ENCODE assay signal across 12 mouse cellular contexts in genomic region chr11:75713949-75714348, GRCm38 (mm10). TPM values are rescaled to one million over a fixed set of nuclear protein-coding genes. Genes with fewer than 3 reads are reported as not detected.
DNase-seq lines count a peak whose midpoint lies in the region; ATAC-seq and TF ChIP-seq lines count a peak whose summit lies in the region.
"Had no signal": no experiment of that assay in that cellular context is flagged by ENCODE, and none has a peak within 500 bp of the region (broad histone marks: within the 10 kb centered on the region; RNA-seq: fewer than 3 reads in every experiment).

No protein-coding gene starts in this region.

- intact Hi-C loops in gastrocnemius, adult 2 months (cut with DNase I): loop anchor here (10.0 kb wide), 1 partner anchor 451 kb away; no protein-coding TSS in a partner anchor

- WGBS in thymus, adult 2 months: 95% methylated on average over 1 of the region's 1 CpGs

- no peaks in the 10 kb centered on the region for H3K36me3 ChIP-seq in thymus, adult 2 months (ENCODE audit: control insufficient read depth, insufficient read depth, low read length)
- no peaks in the 10 kb centered on the region for H3K36me3 ChIP-seq in splenic B cell, adult 2 months (ENCODE audit: control insufficient read depth, insufficient read depth, low read length, poor library complexity, severe bottlenecking)
- H3K36me3 ChIP-seq: embryonic facial prominence, embryonic 13.5 days; midbrain, embryonic 12.5 days had no signal

- no peak for TF ChIP-seq POLR2A in thymus, adult 2 months (IDR thresholded peaks at IDR 0.05; ENCODE audit: control insufficient read depth, extremely low read depth, insufficient read depth, low read length, poor library complexity)

- no peaks in the 10 kb centered on the region for H3K4me1 ChIP-seq in thymus, adult 2 months (replicated peaks; ENCODE audit: control insufficient read depth, insufficient read depth, low read length)
- H3K4me1 ChIP-seq: embryonic facial prominence, embryonic 13.5 days; midbrain, embryonic 12.5 days had no signal

- no peaks in the 10 kb centered on the region for H3K27me3 ChIP-seq in thymus, adult 2 months (ENCODE audit: control insufficient read depth, insufficient read depth, low read length)
- H3K27me3 ChIP-seq in splenic B cell, adult 2 months (ENCODE audit: control insufficient read depth, insufficient read depth, low read length, poor library complexity, severe bottlenecking): no peaks in the 10 kb centered on the region
- H3K27me3 ChIP-seq: embryonic facial prominence, embryonic 13.5 days; midbrain, embryonic 12.5 days had no signal

- no peak for DNase-seq in gastrocnemius, adult 2 months
- no peak for DNase-seq in gastrocnemius, postnatal 10 days
- DNase-seq in thymus, adult 2 months: peak; percentile 15
- no peak for DNase-seq in thymus, postnatal 4 days
- DNase-seq in splenic B cell, adult 2 months (ENCODE audit: low read depth, low spot score): peak; percentile 74
- no peak for DNase-seq in urinary bladder, postnatal 14 days (ENCODE audit: low spot score)
- DNase-seq in ovary, postnatal 10 days (ENCODE audit: low spot score): no peak
- DNase-seq: left cerebral cortex, postnatal 4 days; right cerebral cortex, postnatal 14 days had no signal

- TF ChIP-seq CTCF in gastrocnemius, adult 2 months (IDR thresholded peaks at IDR 0.05): peak; percentile 85
- TF ChIP-seq CTCF in thymus, adult 2 months (IDR thresholded peaks at IDR 0.05; ENCODE audit: borderline replicate concordance, control insufficient read depth, extremely low read depth, insufficient read depth, low read length, poor library complexity): no peak

- ATAC-seq in granulocyte monocyte progenitor cell, adult 5-6 weeks (replicated peaks; ENCODE audit: poor library complexity, severe bottlenecking): peak; percentile 37; the same call in 1 of the 2 replicates

- no peak overlapping the region for H3K4me3 ChIP-seq in gastrocnemius, adult 2 months
- H3K4me3 ChIP-seq in thymus, adult 2 months (ENCODE audit: control insufficient read depth, insufficient read depth, low read length): no peak overlapping the region
- H3K4me3 ChIP-seq: embryonic facial prominence, embryonic 13.5 days; midbrain, embryonic 12.5 days had no signal

- H3K27ac ChIP-seq in gastrocnemius, adult 2 months: no peak overlapping the region
- H3K27ac ChIP-seq in thymus, adult 2 months (ENCODE audit: control insufficient read depth, insufficient read depth, low read length): no peak overlapping the region
- H3K27ac ChIP-seq: embryonic facial prominence, embryonic 13.5 days; midbrain, embryonic 12.5 days had no signal

RNA-seq across cellular contexts. Expression of gene Ywhae, which starts 18.7 kb away (rescaled TPM):
- 100 to 1,000 TPM; 545 to 577 TPM for total RNA-seq in gastrocnemius, adult 2 months (2021)
- 100 to 1,000 TPM; 801 to 805 TPM for total RNA-seq in gastrocnemius, postnatal 10 days (2021)
- polyA plus RNA-seq in thymus, adult 2 months (2012; rRNA removed): 170 and 177 TPM in 2 replicates
- 470 and 493 TPM in 2 replicates for total RNA-seq in granulocyte monocyte progenitor cell, adult 5-6 weeks (2014; fragmentation: Nextera tagmentation)
- 364 and 374 TPM in 2 replicates for total RNA-seq in granulocyte monocyte progenitor cell, adult 5-6 weeks (2017)

RNA-seq across cellular contexts. Expression of gene Crk, which starts 34.9 kb away (rescaled TPM):
- total RNA-seq in gastrocnemius, adult 2 months (2021): 10 to 100 TPM; 53.4 to 64.3 TPM
- 10 to 100 TPM; 53.0 to 59.8 TPM for total RNA-seq in gastrocnemius, postnatal 10 days (2021)
- 46.7 and 85.4 TPM in 2 replicates for polyA plus RNA-seq in thymus, adult 2 months (2012; rRNA removed)
- total RNA-seq in granulocyte monocyte progenitor cell, adult 5-6 weeks (2014; fragmentation: Nextera tagmentation): 23.8 and 31.7 TPM in 2 replicates
- total RNA-seq in granulocyte monocyte progenitor cell, adult 5-6 weeks (2017): 33.2 and 38.1 TPM in 2 replicates

Comparison
In these comparisons a context has a peak if more than half of its experiments do, and no peak if none do; other contexts are left out.
1. DNase-seq: peak in thymus, adult 2 months (single experiment) and splenic B cell, adult 2 months (single experiment); none in gastrocnemius, adult 2 months (single experiment), gastrocnemius, postnatal 10 days (single experiment), thymus, postnatal 4 days (single experiment), urinary bladder, postnatal 14 days (single experiment) and ovary, postnatal 10 days (single experiment).